Mouse (Mus musculus) embryonic facial prominence, embryonic 11.5 days (tissue): ENCODE results near the gene Gimap9. TPM values are rescaled to one million over a fixed set of nuclear protein-coding genes. Genes with fewer than 3 reads are reported as not detected.

Source experiments
- ATAC-seq: fragments of 200-750 bp; cut with Nextera tagmentation; replicated peaks from 2 replicates; pipeline ENCODE4 v1.8.0; 2017; ENCODE audit warnings: low read depth; ENCODE audit not compliant: insufficient number of reproducible peaks, low FRiP score, low TSS enrichment
- DNase-seq: peaks from one replicate; pipeline ENCODE4 v3.0.0-alpha.2; 2015; ENCODE audit warnings: low spot score
- H3K27ac ChIP-seq: fragments of 300-500 bp; sonication (generic); replicated peaks from 2 replicates; pipeline ENCODE4 v1.5.1; 2014; ENCODE audit warnings: mild to moderate bottlenecking, low read depth, low read length, control low read depth
- H3K27me3 ChIP-seq: fragments of 300-500 bp; sonication (generic); 2 replicates; pipeline ENCODE4 v1.6.1; 2014; ENCODE audit warnings: mild to moderate bottlenecking, low read length, moderate library complexity, mixed read lengths; ENCODE audit not compliant: control insufficient read depth, insufficient read depth
- H3K36me3 ChIP-seq: fragments of 300-500 bp; sonication (generic); replicated peaks from 2 replicates; pipeline ENCODE4 v1.6.1; 2014; ENCODE audit warnings: low read depth, mild to moderate bottlenecking, low read length, moderate library complexity, mixed read lengths; ENCODE audit not compliant: control insufficient read depth, insufficient read depth
- H3K4me1 ChIP-seq: fragments of 300-500 bp; sonication (generic); 2 replicates; pipeline ENCODE4 v1.6.1; 2014; ENCODE audit warnings: low read length, mixed read lengths; ENCODE audit not compliant: control insufficient read depth, insufficient read depth
- H3K4me2 ChIP-seq: fragments of 300-500 bp; sonication (generic); 2 replicates; pipeline ENCODE4 v1.6.1; 2014; ENCODE audit warnings: low read depth, mild to moderate bottlenecking, control low read depth, low read length, moderate library complexity
- H3K4me3 ChIP-seq: fragments of 300-500 bp; sonication (generic); 2 replicates; pipeline ENCODE4 v1.5.1; 2014; ENCODE audit warnings: low read depth, low read length, control low read depth
- H3K9ac ChIP-seq: fragments of 300-500 bp; sonication (generic); replicated peaks from 2 replicates; pipeline ENCODE4 v1.6.1; 2014; ENCODE audit warnings: mild to moderate bottlenecking, control low read depth, low read length
- H3K9me3 ChIP-seq: fragments of 300-500 bp; sonication (generic); replicated peaks from 2 replicates; pipeline ENCODE4 v1.6.1; 2016; ENCODE audit warnings: mild to moderate bottlenecking, low read length, inconsistent platforms, mixed read lengths; ENCODE audit not compliant: control insufficient read depth
- WGBS: fragments of 180-500 bp; shearing (Covaris S2); extraction: QIAGEN DNeasy Blood & Tissue Kit; methylation state at CpG from one replicate; pipeline ENCODE4 v1.1.7; 2014; 5-methylcytosine and 5-hydroxymethylcytosine counted together
- polyA plus RNA-seq: library from polyadenylated mRNA; unstranded; fragments of >200 nt; fragmentation: Nextera tagmentation; extraction: Ambion mirVana; gene quantifications from 2 replicates; pipeline ENCODE4 v1.2.1, GENCODE M21; 2014

Gene Gimap9
- polyA plus RNA-seq, 1 experiment from 2014 or later: 10.2 TPM

GRCm38 (mm10) chr6:48666159-48666586, 9.8 kb upstream of the Gimap9 start:
- no peak overlapping the region for H3K9ac ChIP-seq
- DNase-seq (no peak), ATAC-seq (no peak)
- H3K4me3 ChIP-seq: no peak overlapping the region
- H3K4me2 ChIP-seq: no peak overlapping the region
- H3K27ac ChIP-seq: no peak overlapping the region
- WGBS: 52% methylated on average over 7 of the region's 7 CpGs
- no peaks in the 10 kb centered on the region for H3K27me3 ChIP-seq
- no peaks in the 10 kb centered on the region for H3K4me1 ChIP-seq
- H3K9me3 ChIP-seq: no peaks in the 10 kb centered on the region
- H3K36me3 ChIP-seq: no peaks in the 10 kb centered on the region

DNA sequence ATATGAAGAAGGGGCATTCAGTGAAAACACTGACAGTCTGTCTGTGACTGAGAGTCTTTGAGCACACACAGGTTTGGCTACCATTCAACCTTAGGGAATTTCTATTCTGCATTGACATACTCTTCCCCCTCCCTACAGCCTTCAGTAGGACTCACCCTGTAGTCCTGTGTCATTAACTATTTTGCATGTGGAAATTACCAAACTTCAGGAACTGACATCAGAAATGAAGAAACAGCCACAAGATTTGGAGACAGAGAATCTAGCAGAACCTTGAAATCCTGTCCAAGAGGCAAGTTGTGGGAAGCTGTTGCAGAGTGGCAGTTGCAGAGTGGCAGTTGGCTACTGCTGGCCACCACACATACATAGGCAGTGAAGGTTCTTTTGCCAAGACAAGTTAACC, 7.9 kb upstream of the Gimap9 start:
- no peak for ATAC-seq
- H3K4me2 ChIP-seq: no peak overlapping the region

GRCm38 (mm10) chr6:48669446-48669969, 6.4 kb upstream of the Gimap9 start:
- Histone ChIP-seq H3K27ac (no peak overlapping the region), H3K27me3 (no peaks in the 10 kb centered on the region), H3K9ac (no peak overlapping the region), H3K9me3 (no peaks in the 10 kb centered on the region), H3K4me2 (no peak overlapping the region), H3K36me3 (no peaks in the 10 kb centered on the region), H3K4me1 (no peaks in the 10 kb centered on the region), H3K4me3 (no peak overlapping the region)
- ATAC-seq (no peak), DNase-seq (no peak)
- 73% methylated on average over 2 of the region's 2 CpGs for WGBS

More for the DNA sequence above, 7.9 kb upstream of the Gimap9 start:
- Histone ChIP-seq H3K27me3 (no peaks in the 10 kb centered on the region), H3K27ac (no peak overlapping the region), H3K36me3 (no peaks in the 10 kb centered on the region), H3K9me3 (no peaks in the 10 kb centered on the region), H3K4me1 (no peaks in the 10 kb centered on the region), H3K9ac (no peak overlapping the region), H3K4me3 (no peak overlapping the region)
- DNase-seq: no peak

- ATAC-seq: no peak
- Histone ChIP-seq H3K4me3 (no peak overlapping the region), H3K36me3 (no peaks in the 10 kb centered on the region), H3K9me3 (no peaks in the 10 kb centered on the region), H3K27me3 (no peaks in the 10 kb centered on the region), H3K9ac (no peak overlapping the region), H3K27ac (no peak overlapping the region), H3K4me1 (no peaks in the 10 kb centered on the region), H3K4me2 (no peak overlapping the region)
- 94% methylated on average over 9 of the region's 9 CpGs for WGBS
- no peak for DNase-seq
These were observed 1.5 kb upstream of the Gimap9 start for GRCm38 (mm10) chr6:48674291-48675058.

- ATAC-seq (no peak), DNase-seq (no peak)
- H3K36me3 ChIP-seq: no peaks in the 10 kb centered on the region
- H3K4me2 ChIP-seq: peak overlapping the region; percentile 42
- no peaks in the 10 kb centered on the region for H3K4me1 ChIP-seq
- no peaks in the 10 kb centered on the region for H3K27me3 ChIP-seq
- WGBS: 43% methylated on average over 10 of the region's 10 CpGs
- H3K9me3 ChIP-seq: no peaks in the 10 kb centered on the region
- peak overlapping the region; percentile 18; the same call in 1 of the 2 replicates for H3K4me3 ChIP-seq
- no peak overlapping the region for H3K27ac ChIP-seq
- 0 out of 2 replicates have a peak overlapping the region, but pooled peaks have one; percentile 25 for H3K9ac ChIP-seq
These were observed 464 bp upstream of the Gimap9 start for GRCm38 (mm10) chr6:48675400-48675930.

DNA sequence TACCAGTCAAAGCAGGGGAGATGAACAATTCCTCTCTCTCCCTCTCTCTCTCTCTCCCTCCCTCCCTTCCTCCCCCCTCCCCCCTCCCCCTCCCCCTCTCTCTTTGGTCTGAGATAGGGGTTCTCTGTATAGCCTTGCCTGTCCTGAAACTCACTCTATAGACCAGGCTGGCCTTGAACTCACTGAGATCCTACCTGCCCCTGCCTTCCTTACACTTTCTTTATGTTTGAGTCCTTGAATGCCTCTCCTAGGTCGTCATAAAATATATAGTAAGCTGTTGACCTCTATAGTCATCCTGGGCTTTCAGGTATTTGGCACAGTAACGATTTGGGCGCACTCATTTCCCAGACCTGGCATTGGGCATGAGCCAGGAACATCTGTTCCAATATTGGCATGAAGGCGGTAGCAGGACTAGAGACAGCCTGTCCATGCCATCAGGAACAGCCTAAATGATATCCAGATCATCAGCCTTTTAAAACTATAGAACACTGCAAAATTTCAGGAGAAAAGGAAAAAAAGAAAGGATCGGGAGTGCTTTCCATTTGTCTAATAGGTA, 1.0 kb downstream of the Gimap9 start:
- H3K4me3 ChIP-seq: no peak overlapping the region
- H3K27ac ChIP-seq: no peak overlapping the region
- H3K9me3 ChIP-seq: no peaks in the 10 kb centered on the region
- no peaks in the 10 kb centered on the region for H3K27me3 ChIP-seq
- H3K9ac ChIP-seq: no peak overlapping the region
- DNase-seq: no peak
- no peaks in the 10 kb centered on the region for H3K4me1 ChIP-seq
- no peak for ATAC-seq
- H3K4me2 ChIP-seq: no peak overlapping the region; the same call in 1 of the 2 replicates
- WGBS: 82% methylated on average over 5 of the region's 5 CpGs
- no peaks in the 10 kb centered on the region for H3K36me3 ChIP-seq

- no peak overlapping the region for H3K4me2 ChIP-seq
- DNase-seq (no peak), ATAC-seq (no peak)
- H3K4me1 ChIP-seq: no peaks in the 10 kb centered on the region
- H3K27me3 ChIP-seq: no peaks in the 10 kb centered on the region
- no peak overlapping the region for H3K9ac ChIP-seq
- H3K9me3 ChIP-seq: no peaks in the 10 kb centered on the region
- 92% methylated on average over 17 of the region's 17 CpGs for WGBS
- H3K27ac ChIP-seq: no peak overlapping the region
- H3K4me3 ChIP-seq: no peak overlapping the region
- no peaks in the 10 kb centered on the region for H3K36me3 ChIP-seq
These were observed 1.8 kb downstream of the Gimap9 start for GRCm38 (mm10) chr6:48677492-48678345.
